Mouse (Mus musculus) frontal cortex, adult (tissue): ENCODE results near the gene Xpa.

ENCODE experiments used
- ATAC-seq: cut with Nextera tagmentation; 2 replicates; pipeline ENCODE4 v1.9.2; 2017; ENCODE audit warnings: mild to moderate bottlenecking, moderate library complexity, mixed read lengths; ENCODE audit not compliant: low TSS enrichment

Xpa gene

GRCm38 (mm10) chr4:46146881-46147280 is 49.2 kb downstream of the Xpa start:
- peak; percentile 87 for ATAC-seq

DNA sequence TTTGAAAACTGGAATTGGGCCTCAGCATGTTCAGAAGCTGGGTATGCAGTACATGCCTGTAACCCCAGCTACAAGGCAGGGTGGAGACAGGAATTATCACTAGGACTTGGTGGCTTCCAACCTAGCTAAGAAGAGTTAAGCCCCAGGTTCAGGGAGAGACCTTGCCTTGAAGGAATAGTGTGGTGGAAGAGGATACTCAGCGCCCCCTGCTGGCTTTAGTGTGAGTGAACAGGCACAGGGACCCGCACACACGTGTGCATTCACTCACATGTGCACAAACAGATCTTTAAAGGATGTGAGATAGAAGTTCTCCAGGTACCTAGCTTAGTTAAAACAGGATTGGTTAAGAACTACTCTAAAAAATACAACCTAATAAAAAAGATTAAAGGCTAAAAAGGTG is 51.8 kb downstream of the Xpa start:
- ATAC-seq, result no peak

GRCm38 (mm10) chr4:46138287-46139222 is 57.6 kb downstream of the Xpa start, which contains the start of the genes Ncbp1 and Tstd2:
Ncbp1 (plus strand) TSS chr4:46138613.
Tstd2 (minus strand) TSS chr4:46138694.
- peak; percentile 88 for ATAC-seq

DNA sequence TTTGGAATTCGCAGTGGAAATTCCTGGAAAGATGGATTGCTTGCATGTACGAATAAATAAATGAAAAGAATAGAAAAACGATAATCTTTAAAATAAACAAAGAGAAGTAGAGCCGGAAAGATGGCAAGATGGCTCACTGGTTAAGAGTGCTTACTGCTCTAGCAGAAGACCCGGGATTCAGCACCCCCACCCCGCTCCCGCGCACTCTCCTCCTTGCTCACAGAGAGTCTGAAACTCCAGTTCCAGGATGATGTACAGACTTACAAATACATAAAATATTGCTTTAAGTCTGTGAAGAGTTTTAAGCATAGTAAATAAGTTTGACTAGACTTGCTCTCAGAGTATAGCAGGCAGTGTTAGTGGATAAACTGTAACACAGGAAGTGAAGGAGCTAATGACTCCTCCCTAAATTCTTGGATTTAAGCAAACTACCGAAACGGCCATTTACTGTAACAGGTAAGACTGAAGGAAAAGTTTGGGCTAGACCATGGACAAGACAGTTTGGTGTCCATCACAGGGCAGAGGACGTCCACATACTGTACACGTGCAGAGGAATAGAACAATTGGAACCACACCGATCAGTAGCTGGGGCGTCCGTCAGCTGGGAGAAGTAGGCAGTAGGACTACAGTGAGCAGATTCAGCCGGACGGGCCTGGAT is 58.4 kb downstream of the Xpa start:
- ATAC-seq, result peak; percentile 60

DNA sequence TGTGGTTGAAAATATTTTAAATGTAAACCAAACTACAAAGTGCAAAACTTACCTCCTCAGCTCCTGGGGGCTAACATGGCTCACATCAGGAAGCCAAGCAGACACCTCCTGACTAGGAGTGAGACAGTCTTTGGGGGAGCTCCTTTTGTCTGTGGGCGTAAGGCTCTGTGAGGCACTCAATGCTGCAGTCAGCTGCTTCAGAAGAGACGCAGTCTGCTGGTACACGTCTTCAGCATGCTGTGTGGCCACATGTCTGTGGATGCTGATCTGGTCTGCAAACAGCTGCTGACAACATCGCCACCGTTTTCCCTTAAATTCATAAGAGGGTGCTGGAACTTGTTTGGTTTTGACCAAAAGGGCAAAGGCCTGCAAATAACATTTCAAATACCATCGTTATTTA is 64.3 kb downstream of the Xpa start:
- peak; percentile 48 for ATAC-seq

GRCm38 (mm10) chr4:46130221-46130620 is 65.9 kb downstream of the Xpa start:
- ATAC-seq, result no peak

DNA sequence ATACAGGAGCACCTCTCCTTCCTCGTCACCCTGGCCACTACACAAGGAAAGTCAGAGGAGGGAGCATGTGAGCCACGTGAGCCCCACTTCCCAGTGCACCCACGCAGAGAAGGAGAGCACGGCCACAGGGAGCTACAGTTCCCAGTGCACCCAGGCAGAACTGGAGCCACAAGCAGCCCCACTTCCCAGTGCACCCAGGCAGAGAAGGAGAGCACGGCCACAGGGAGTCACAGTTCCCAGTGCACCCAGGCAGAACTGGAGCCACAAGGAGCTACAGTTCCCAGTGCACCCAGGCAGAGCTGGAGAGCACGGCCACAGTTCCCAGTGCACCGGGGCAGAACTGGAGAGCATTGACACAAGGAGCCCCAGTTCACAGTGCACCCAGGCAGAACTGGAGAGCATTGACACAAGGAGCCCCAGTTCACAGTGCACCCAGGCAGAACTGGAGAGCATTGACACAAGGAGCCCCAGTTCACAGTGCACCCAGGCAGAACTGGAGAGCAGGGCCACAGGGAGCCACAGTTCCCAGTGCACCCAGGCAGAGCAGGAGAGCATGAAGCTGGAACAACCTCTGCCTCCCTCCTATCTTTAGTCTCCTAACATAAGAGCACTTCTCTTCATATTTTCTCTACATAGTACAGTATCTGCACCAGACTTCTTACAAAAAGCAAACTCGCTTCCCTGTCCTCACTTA is 66.7 kb downstream of the Xpa start:
- ATAC-seq, result peak; percentile 73

- ATAC-seq, result peak; percentile 82
Measured at GRCm38 (mm10) chr4:46126541-46126940, 69.6 kb downstream of the Xpa start.

DNA sequence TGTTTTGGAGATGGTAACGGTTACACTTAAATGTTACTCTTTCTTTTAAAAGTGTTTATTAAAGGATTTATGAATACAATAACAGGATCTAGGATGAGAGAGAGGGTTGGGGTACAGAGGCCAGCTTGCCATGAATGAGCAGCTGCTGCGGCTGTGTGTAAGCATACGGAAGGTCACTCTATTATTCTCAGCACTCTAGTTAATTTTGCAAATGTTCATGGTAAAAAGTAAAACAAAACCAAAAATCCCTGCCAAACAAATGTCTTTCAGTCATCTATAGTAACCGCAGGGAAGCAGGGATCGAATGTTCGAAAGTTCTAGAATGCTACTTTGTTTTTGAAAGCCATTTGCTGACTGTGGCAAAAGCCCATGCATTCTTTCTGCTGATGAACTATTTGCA is 72.8 kb downstream of the Xpa start:
- ATAC-seq, result no peak

- ATAC-seq, result no peak
Measured at GRCm38 (mm10) chr4:46120767-46121166, 75.3 kb downstream of the Xpa start.

- no peak for ATAC-seq
Measured at GRCm38 (mm10) chr4:46119514-46120094, 76.5 kb downstream of the Xpa start.

GRCm38 (mm10) chr4:46117536-46117935 is 78.6 kb downstream of the Xpa start:
- ATAC-seq, result no peak

GRCm38 (mm10) chr4:46116544-46117175 is 79.5 kb downstream of the Xpa start:
- no peak for ATAC-seq

DNA sequence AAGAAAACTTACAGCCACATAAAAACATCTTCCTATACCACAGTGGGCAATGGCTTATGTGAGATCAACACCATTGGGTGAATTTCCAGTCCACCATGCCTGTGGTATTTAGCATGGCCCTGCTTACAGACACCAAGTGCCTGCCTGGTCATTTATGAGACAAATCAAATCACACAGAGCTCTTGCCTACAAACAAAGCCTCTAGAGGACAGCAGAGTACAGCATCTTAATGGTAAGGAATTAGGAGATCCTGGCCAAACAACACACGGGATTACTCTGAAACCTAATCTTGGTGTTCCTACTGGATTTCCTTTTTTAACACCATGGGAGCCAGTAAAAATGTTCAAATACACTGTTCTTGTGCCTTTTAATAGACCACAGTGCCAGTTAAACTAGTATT is 80.8 kb downstream of the Xpa start:
- no peak for ATAC-seq

GRCm38 (mm10) chr4:46111361-46111760 is 84.8 kb downstream of the Xpa start:
- ATAC-seq, result no peak

- ATAC-seq, result no peak
Measured at GRCm38 (mm10) chr4:46110084-46110483, 86.0 kb downstream of the Xpa start.
